Mouse (Mus musculus): ENCODE measurements at regions not wholly inside any gene's neighbourhood (a gene's known extent, or its start where the extent isn't known, plus 50 kb on each side); places are given as distances from the start of the nearest gene placed in this dataset.
"Not testable (repeated sequence)": the region's sequence is repeated elsewhere in the genome, so short reads cannot be mapped to it uniquely, and the experiment has no call there.

DNA sequence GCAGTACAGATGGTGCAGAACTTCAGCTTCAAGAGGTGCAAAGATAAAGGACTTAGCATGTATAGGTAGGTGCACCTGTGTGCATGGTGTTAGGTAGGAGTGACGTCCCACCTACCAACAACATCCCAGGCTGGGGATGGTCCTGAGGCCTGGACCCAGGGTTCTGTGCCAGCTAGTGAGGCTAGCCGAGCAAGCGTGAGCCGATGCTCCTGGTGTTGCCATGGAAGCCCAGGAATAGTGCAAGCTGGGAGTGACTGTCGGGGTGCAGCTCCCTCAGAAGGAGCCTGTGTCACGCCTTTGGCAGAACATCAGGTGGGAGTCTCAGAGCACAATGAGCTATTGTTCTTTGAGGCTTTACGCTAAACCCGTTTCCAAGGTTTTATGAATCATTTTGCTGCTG is 209.9 kb downstream of the 3100002H09Rik start:
- intact Hi-C loops (cut with DNase I): no loop called here
- DNase-seq (ENCODE audit: low spot score in 2 of 2): peak; percentile 70 to 83

DNA sequence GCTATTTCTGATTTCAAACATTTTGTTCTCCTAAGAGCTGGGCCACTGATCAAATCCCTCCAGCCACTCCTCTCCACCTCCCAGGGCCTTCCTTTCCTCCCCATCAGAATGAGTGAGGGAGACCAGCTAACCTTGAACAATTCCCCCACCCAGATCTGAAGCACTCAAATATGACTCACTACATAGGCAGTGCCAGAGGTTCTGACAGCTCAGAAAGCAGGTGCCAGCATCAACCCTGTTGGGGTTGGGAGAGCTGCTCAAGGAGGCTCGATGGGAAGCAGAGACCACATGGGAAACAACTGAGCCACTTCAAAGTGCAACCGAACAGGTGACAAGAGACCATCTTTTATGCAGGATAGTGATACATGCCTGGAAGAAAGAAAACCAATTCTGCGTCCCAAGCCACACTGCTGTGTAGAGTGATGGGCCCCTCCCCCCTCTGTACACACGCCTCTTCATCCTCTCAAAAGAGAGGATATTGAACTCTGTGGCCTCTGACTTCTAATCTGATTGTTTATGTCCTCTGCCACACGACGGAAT is 210.4 kb downstream of the 3100002H09Rik start:
- intact Hi-C loops (cut with DNase I): no loop called here
- no peak for DNase-seq (ENCODE audit: low spot score in 2 of 2)

DNA sequence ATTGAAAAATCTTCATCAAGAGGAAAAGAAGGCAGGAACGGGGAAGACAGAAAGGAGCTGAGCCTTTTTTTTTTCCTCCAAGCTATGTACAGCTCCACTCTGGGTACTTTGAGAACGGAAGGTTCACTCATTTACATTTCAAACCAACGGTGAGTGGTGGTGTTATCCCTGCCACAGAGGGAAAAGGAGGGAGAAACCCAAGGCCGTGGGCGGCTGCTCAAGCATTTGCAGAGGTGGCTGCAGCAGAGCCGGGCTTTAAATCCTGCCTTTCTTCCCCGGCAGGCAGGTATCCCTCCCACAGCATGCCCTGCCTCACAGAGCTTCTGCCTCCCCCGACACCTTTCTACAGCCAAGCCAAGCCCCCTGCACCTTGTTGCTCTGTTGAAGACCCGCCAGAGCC is 212.2 kb downstream of the 3100002H09Rik start:
- DNase-seq (ENCODE audit: low spot score in 2 of 2): peak; percentile 56 to 68
- intact Hi-C loops (cut with DNase I): loop anchor here (5.0 kb wide), 2 partner anchors 256 to 274 kb away; no protein-coding TSS in a partner anchor

DNA sequence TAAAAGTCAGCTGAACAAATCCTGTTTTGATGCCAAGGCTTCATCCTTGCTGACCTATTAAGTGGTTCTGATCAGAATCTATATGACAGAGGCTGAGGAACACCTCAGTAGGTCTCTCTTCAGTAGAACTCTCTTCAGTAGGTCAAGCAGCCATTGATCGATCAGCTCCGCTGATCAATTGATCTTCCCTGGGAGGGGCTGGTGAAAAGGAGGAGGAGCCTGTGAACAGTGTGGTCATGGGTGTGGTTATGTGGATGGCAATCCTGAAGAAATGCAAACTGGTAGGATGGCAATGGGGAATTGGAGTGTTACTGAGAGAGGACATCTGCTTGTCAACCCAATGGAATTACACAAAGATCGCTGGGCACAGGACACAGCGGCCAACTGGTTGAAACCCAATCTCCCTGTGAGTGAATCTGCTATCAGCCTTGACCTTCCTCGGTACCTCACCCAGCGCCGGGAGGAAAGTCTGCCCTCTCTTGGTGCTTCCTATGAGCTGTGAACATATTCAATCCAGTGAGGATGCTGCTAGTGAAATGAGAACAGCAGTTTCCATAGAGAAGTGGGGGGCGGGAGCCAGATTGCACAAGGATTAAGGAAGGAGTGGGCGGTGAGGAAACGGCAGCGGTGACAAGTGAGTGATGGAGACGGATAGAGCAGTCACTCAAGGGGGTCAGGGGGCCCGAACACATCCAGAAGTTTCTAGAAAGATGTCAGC is 213.9 kb downstream of the 3100002H09Rik start:
- peak; percentile 64 to 80 for DNase-seq (ENCODE audit: low spot score in 2 of 2)
- intact Hi-C loops (cut with DNase I): loop anchor here (5.0 kb wide), 2 partner anchors 254 to 276 kb away; no protein-coding TSS in a partner anchor

DNA sequence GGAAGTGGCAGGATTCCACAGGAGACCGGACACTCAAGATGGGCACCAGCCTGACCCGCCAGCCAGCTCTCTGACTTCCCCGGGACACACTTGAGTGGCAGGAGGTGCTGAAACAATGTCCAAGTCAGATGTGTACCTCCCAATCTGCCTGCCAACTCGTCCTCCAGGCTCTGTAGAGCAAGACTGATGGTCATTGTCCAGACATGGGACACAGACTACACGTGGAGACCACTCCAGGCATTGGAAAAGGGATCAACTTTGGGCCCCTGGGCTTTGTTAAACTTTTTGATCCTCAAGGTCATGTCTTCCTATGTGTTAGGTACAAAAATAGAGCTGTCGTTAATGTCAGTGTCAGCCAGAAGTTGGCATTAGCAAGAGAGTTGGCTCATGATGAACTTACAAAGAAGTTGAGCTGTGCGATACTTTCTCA is 214.6 kb downstream of the 3100002H09Rik start:
- intact Hi-C loops (cut with DNase I): loop anchor here (5.0 kb wide), 2 partner anchors 254 to 276 kb away; no protein-coding TSS in a partner anchor
- no peak for DNase-seq (ENCODE audit: low spot score in 2 of 2)

DNA sequence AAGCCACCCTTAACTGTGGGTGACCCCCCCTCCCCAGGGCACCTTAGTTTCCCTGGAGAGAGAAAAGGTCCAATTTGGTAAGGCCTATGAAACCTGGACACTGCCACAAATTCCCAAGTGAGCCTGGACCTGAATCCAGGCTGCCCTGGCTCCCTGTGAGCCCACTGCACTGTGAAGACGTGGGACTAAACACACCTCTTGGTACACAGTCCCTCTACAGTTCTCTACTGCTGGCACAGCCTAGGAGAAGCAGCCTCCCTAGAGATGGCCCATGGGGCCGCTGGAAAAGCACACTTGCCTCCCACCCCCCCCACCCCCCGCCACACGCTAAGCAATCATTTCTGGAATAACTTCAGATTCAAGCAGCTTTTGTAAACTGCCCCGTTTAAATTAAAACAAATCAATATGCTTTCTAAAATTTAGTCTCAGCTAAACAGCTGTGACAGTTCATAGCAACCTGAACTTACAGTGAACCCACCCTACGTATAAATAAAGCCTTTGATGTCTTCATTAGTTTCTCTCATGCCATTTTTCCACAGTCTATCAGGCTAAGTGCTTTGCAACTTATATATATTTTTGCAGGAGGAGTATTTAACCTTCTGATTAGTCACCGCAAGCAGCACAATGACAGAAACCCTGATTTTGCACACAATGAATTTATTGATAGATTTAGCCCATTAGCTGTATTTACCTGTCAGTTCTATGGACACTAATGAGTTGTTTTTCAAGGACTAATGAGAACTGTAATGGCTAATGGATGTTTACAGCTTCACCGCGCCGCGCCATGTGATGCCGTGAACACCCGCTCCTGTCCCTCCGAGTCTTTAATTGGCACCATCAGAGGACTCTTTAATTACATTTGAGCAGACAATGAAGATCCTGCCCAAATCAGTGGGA is 215.3 kb downstream of the 3100002H09Rik start:
- intact Hi-C loops (cut with DNase I): loop anchor here (5.0 kb wide), 2 partner anchors 253 to 277 kb away; no protein-coding TSS in a partner anchor
- DNase-seq (ENCODE audit: low spot score in 2 of 2): no peak

DNA sequence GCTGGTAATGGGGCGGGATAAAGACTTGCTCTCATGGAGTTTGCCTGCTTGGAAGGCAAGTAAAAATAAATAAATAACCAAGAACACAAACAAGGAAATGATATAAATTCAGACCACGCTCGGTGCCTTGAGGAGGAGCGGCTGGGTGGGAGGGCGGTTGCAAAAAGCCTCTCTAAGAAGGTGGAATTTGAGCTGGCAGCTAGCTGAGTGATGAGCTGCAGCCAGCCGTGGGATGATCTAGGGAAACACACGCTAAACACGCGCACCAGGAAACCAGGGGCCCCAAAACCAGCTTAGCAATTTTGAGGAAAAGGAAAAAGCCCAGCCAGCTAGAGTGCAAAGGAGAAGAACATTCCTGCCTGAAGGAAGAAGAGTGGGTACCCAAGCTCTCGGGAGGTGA is 217.0 kb downstream of the 3100002H09Rik start:
- intact Hi-C loops (cut with DNase I): no loop called here
- no peak for DNase-seq (ENCODE audit: low spot score in 2 of 2)

DNA sequence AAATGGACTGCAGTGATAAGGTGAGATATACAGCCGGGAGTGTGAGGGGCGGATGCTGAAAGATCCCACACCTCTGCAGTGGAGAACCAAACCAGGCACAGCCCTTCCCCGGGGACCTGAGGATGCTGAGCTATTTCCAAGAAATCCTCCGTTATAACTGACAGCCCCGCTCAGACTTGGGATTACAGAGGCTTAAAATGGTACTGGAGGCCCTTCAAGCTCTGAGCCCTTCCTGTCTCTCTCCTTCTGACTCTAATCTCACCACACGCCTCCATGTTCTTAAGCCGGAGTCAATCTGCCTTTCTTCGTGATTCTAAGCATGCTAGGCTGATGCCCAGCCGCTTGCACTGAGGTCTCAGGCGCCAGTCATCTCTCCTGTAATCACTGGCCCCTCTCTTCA is 221.5 kb downstream of the 3100002H09Rik start:
- no peak for DNase-seq (ENCODE audit: low spot score in 2 of 2)

DNA sequence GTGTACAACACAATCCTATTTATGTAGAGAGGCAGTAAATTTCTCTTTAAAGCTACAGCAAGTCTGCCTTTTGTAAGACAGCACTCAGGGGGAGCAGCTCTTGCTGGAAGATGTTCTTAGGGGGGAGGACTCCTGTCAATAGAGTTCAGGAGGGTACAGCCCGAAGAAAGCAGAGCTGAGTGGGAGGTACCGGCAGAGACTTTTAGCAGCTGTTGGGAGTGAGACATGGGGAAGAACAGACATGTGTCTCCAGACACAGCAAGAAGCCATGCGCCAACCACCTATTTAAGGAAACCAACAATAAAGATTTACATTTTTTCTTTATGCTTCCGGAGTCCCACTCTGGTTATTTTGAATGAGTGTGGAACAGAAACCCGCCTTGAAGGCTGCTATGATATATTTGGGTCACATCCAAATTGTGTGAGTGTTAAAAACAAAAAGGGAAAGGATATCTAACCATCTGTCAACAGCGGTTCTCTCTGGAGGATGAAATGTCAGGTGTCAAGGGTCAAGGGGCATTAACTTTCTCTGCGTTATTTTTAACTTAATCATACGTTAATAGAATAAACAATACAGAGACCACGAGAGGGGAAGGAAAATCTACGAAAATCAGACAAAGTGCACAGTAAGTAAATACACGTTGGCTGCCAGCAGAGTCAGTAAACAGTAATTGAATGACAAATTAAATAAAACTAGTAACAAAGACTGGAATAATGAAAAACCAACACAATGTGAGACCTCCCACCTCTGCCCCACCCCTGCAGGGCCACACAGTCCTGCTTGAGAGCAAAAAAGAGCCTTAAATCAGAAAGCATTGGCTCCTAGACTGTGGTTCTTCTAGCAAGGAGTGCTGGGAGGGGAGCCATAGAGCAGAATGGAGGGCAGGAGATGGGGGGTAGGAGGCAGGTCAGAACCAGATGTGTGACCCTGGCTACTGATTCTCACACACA is 225.2 kb downstream of the 3100002H09Rik start:
- DNase-seq (ENCODE audit: low spot score in 2 of 2): peak in 1 of 2 experiments; percentile 17
- intact Hi-C loops (cut with DNase I): loop anchor here (5.0 kb wide), 1 partner anchor 158 kb away; no protein-coding TSS in a partner anchor

More for the DNA sequence above, 221.5 kb downstream of the 3100002H09Rik start:
- intact Hi-C loops (cut with DNase I): loop anchor here (5.0 kb wide), 1 partner anchor 162 kb away; no protein-coding TSS in a partner anchor

DNA sequence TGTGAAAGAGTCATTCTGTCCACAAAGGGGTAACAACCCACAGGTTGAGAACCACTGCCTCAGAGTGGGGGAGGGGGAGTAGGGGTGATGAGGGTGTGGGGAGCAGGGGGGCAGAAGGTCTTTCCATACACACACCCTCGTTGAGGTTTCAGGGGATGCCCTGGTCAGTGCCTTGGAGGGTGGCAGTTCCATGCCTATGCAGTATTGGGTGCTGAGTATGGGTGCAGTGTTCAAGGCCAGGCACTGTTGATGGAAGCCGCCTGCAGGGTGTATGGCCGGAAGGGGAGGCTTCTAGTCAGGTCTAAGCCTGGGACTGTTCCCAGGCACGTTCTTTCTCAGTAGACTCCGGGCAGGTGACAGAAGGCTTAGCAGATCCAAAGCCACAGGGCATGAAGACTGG is 234.1 kb downstream of the 3100002H09Rik start:
- intact Hi-C loops (cut with DNase I): no loop called here
- DNase-seq (ENCODE audit: low spot score in 2 of 2): no peak

DNA sequence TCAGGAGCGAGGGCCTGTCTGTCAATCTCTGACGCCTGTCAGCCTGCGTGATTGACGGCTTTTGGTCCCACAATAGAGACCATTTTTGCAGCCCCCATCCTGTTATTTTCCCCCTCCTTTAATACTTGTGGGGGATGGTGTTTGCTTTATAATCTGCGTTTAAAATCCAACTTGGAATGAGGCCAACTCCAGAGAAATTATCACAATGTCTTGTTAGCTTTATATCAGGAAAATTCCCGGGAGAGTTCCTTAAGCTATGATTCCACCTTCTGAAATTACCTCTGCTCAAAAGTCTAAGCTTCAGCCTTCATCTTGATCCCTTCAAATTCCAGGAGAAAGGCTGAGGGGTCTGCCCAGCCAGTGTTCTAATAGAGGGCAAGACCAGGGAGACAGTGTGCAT is 235.0 kb downstream of the 3100002H09Rik start:
- intact Hi-C loops (cut with DNase I): no loop called here
- DNase-seq (ENCODE audit: low spot score in 2 of 2): no peak

DNA sequence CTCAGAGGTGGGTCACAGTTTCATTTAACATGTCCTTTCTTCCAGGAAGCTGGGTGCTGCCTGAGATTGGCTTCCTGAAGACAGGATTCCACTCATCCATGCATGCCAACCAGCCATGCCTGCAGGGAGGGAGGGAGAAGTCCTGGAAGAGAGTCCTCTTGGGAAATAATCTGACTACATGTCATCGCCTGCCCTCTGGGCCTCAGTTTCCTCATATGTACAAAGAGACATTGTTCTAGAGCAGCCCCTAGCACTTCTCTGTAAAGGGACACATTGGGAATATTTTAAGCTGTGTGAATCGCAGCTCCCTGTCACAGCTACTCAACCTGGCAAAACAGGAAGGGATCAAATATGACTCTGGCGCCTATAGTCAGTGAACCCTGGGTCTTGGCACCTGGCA is 241.8 kb downstream of the 3100002H09Rik start:
- intact Hi-C loops (cut with DNase I): no loop called here
- no peak for DNase-seq (ENCODE audit: low spot score in 2 of 2)

DNA sequence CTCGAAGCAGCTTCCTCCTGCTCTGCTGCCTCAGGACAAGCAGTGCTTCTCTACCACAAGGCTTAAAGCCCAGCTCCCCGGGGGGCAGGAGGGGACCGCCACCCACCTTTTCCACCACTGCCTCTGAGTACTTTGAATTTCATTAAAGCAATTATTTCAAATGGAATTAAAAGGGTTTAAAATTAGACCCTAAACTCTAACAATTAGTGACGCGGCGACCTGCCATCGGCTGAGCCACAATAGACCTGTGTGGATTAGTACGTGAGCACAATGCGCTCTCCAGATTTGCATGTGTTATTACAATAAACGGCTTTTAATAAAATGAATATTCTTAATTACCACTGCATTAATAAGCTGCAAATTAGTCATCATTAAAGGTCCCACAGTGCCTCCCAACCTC is 242.5 kb downstream of the 3100002H09Rik start:
- DNase-seq (ENCODE audit: low spot score in 2 of 2): no peak
- intact Hi-C loops (cut with DNase I): no loop called here

DNA sequence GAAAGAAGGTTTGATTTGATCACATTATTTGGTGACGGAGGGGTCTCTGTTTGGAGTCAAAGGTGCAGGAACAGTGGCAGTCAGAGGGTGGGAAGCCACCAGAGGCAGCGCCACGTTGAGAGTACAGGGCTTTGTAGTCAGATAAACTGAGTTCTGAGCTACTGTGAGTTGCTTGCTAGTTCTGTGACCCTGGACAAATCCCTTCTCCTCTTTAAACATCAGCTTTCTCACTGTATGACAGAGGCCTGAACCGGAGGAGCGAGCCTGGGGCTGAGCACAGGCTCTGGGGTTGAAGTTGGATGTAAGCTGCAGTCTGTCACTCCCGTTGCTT is 250.1 kb downstream of the 3100002H09Rik start:
- intact Hi-C loops (cut with DNase I): no loop called here

DNA sequence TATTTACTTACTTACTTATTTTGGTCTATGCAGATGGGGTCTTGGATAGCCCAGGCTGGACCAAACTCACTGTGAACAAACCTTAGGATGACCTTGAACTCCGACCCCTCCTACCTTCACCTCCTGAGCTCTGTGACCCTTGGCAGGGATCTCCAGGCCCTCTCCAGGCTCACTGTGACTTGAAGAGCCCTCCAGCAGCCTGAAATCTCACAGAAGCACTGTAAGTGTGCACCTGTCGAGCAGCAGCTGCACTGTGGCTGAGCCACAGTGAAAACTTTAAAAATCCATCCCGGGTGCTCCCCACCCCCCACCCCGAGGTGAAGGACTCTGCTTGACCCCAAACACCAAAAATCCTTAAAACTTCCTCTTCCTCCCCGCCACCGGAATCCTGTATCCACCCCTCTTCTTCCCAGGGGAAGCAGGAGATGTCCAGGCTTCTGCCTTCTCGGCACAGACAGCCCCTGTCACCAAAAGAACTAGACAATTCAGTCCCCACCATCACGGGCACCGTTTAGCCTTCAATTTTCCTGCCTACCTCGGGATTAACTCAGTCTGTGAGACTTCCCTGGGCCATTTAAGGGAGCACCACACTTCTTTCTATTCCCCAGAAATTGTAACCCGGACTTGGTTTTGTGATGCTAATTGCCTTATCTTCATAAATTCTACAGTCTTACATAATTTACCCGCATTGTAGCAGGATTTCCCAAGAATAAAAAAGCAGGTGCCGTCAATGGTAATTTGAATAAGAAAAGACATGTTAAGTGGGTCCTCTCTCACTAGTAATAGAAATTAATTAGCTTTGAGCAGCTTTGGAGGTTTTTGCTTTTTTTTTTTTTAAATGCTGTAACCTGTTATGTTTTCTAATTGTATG is 250.7 kb downstream of the 3100002H09Rik start:
- DNase-seq (ENCODE audit: low spot score in 2 of 2): no peak
- intact Hi-C loops (cut with DNase I): no loop called here

More for the DNA sequence above, 250.1 kb downstream of the 3100002H09Rik start:
- no peak for DNase-seq (ENCODE audit: low spot score in 2 of 2)

DNA sequence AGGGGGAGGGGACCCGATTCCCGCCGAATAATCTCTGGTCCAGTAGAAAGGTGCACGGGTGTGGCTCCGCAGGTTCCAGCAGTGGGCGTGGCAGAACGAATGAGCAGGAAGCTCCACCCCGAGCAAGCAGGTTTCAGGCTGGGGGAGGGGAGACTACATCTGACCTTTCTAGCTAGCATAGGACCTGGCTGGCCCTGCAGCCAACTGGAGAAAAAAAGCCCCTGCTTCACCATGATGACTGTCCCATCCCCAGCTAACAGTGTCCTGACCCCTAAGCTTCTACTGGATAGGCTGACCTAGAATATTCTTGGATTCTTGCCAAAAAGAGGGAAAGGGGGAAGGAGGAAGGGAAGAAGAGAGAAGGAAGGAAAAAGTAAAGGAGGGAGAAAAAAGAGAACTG is 252.1 kb downstream of the 3100002H09Rik start:
- intact Hi-C loops (cut with DNase I); DNase-seq (ENCODE audit: low spot score in 2 of 2): not testable (repeated sequence)

DNA sequence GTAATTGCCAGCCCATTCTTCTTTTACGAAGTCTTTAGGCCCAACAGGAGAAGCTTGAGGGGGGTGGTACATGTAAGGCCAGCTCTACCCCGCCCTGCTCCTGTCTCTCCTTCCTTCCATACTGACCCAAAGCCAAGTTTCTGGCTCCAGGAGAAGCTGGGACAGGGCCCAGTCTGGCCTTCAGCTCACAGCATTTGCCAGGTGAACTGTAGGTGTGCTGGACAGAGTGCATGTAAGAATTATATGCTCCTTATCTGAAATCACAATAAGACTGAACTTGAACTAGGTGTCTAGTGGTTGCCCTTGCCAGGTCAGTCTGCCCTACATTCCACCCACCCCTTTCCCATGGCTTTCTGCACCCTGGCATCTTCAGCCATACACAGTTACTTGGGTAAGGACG is 260.2 kb downstream of the 3100002H09Rik start:
- DNase-seq (ENCODE audit: low spot score in 2 of 2): no peak
- intact Hi-C loops (cut with DNase I): no loop called here
